In the genomic region with DNA sequence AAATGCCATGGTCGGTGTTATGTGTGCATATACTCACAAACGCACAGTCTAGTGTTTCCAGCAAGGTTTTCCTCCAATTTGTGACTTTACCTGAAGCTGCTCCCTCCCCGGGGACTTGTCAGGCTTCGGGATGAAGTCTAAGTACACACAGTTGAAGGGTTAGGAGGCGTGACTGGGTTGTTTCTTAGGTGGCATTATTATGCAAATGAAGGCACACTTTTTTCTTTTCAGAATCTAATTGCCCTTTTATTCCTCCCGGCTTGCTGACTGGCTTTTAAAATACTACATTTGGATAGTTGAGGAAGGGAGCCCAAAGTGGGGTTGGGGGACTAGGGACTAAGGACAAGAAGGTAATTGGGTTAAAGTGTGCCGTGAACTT, we compare ENCODE assay signal across 9 mouse cellular contexts. TPM values are rescaled to one million over a fixed set of nuclear protein-coding genes. Genes with fewer than 3 reads are reported as not detected.
A peak's percentile ranks its signal among the peaks of the same experiment; 100 is the strongest.
DNase-seq lines count a peak whose midpoint lies in the region; ATAC-seq and TF ChIP-seq lines count a peak whose summit lies in the region.
"Had no signal": no experiment of that assay in that cellular context is flagged by ENCODE, and none has a peak within 500 bp of the region (broad histone marks: within the 10 kb centered on the region; RNA-seq: fewer than 3 reads in every experiment).

No protein-coding gene starts in this region.

- H3K4me2 ChIP-seq in embryonic facial prominence, embryonic 12.5 days (replicated peaks), result peak overlapping the region; percentile 99
- H3K4me2 ChIP-seq in kidney, embryonic 14.5 days (replicated peaks; ENCODE audit: low read depth, low read length), result peak overlapping the region; percentile 100; the same call in 1 of the 2 replicates
- peak overlapping the region; percentile 88 for H3K4me2 ChIP-seq in neural tube, embryonic 12.5 days (replicated peaks)

- no peaks in the 10 kb centered on the region for H3K36me3 ChIP-seq in embryonic facial prominence, embryonic 12.5 days
- no peaks in the 10 kb centered on the region for H3K36me3 ChIP-seq in kidney, embryonic 14.5 days (ENCODE audit: control insufficient read depth, insufficient read depth, low read length)
- no peaks in the 10 kb centered on the region for H3K36me3 ChIP-seq in neural tube, embryonic 12.5 days

- H3K27ac ChIP-seq in left cerebral cortex, adult 2 months, result peak overlapping the region; percentile 95
- no peak overlapping the region for H3K27ac ChIP-seq in embryonic facial prominence, embryonic 12.5 days
- no peak overlapping the region for H3K27ac ChIP-seq in kidney, embryonic 14.5 days (ENCODE audit: low read depth, low read length)
- no peak overlapping the region for H3K27ac ChIP-seq in neural tube, embryonic 12.5 days
- H3K27ac ChIP-seq: liver, embryonic 14.5 days had no signal

- H3K9ac ChIP-seq in embryonic facial prominence, embryonic 12.5 days, result peak overlapping the region; percentile 19; the same call in 1 of the 2 replicates
- no peak overlapping the region for H3K9ac ChIP-seq in kidney, embryonic 14.5 days (ENCODE audit: low read depth, low read length)
- no peak overlapping the region for H3K9ac ChIP-seq in neural tube, embryonic 12.5 days
- H3K9ac ChIP-seq: liver, embryonic 14.5 days had no signal

- TF ChIP-seq CTCF in left cerebral cortex, adult 2 months (IDR thresholded peaks at IDR 0.05), result no peak

- ATAC-seq in embryonic facial prominence, embryonic 12.5 days (ENCODE audit: insufficient number of reproducible peaks, insufficient read depth, low FRiP score, low TSS enrichment), result no peak
- ATAC-seq in kidney, embryonic 14.5 days (ENCODE audit: low FRiP score, low TSS enrichment), result no peak
- ATAC-seq in neural tube, embryonic 12.5 days (ENCODE audit: low FRiP score, low read depth), result no peak

- WGBS in embryonic facial prominence, embryonic 12.5 days, result 5% methylated on average over 7 of the region's 7 CpGs
- WGBS in kidney, embryonic 14.5 days, result 9% methylated on average over 7 of the region's 7 CpGs
- 2% methylated on average over 7 of the region's 7 CpGs for WGBS in neural tube, embryonic 12.5 days

- peaks cover 14% of the 10 kb centered on the region; the same call in 1 of the 2 replicates for H3K4me1 ChIP-seq in embryonic facial prominence, embryonic 12.5 days
- H3K4me1 ChIP-seq in kidney, embryonic 14.5 days (ENCODE audit: control insufficient read depth, insufficient read depth, low read length), result peaks cover under 1% of the 10 kb centered on the region; the same call in 1 of the 2 replicates
- peaks cover 25% of the 10 kb centered on the region for H3K4me1 ChIP-seq in neural tube, embryonic 12.5 days

- no peaks in the 10 kb centered on the region for H3K9me3 ChIP-seq in embryonic facial prominence, embryonic 12.5 days
- H3K9me3 ChIP-seq in kidney, embryonic 14.5 days (ENCODE audit: control insufficient read depth, low read length), result no peaks in the 10 kb centered on the region
- H3K9me3 ChIP-seq in neural tube, embryonic 12.5 days, result no peaks in the 10 kb centered on the region

- DNase-seq in left cerebral cortex, adult 2 months (ENCODE audit: extremely low spot score in 1 of 2, low spot score in 2 of 2), result no peak
- no peak for DNase-seq in left cerebral cortex, postnatal 36 days (ENCODE audit: low spot score in 2 of 2)
- DNase-seq in ovary, postnatal 10 days (ENCODE audit: low spot score), result no peak
- no peak for DNase-seq in right cerebral cortex, postnatal 25 days
- DNase-seq in cerebellum, adult 8-10 months, result no peak

- 0 out of 2 replicates have a peak, but pooled peaks cover 3% of the 10 kb centered on the region for H3K27me3 ChIP-seq in embryonic facial prominence, embryonic 12.5 days
- no peaks in the 10 kb centered on the region for H3K27me3 ChIP-seq in kidney, embryonic 14.5 days (ENCODE audit: control insufficient read depth, insufficient read depth, low read length)
- H3K27me3 ChIP-seq in neural tube, embryonic 12.5 days (replicated peaks), result peaks cover 44% of the 10 kb centered on the region

- peak overlapping the region; percentile 96 for H3K4me3 ChIP-seq in left cerebral cortex, adult 2 months
- peak overlapping the region; percentile 64 for H3K4me3 ChIP-seq in embryonic facial prominence, embryonic 12.5 days
- H3K4me3 ChIP-seq in kidney, embryonic 14.5 days (ENCODE audit: low read length), result peak overlapping the region; percentile 72; the same call in 1 of the 2 replicates
- no peak overlapping the region for H3K4me3 ChIP-seq in neural tube, embryonic 12.5 days

- intact Hi-C loops in left cerebral cortex, adult 2 months (cut with DNase I), result loop anchor here (5.0 kb wide), 1 partner anchor 346 kb away; no protein-coding TSS in a partner anchor
- intact Hi-C loops in left cerebral cortex, postnatal 36 days (cut with DNase I), result loop anchor here (5.0 to 10.0 kb wide), 6 partner anchors 39 to 346 kb away; no protein-coding TSS in a partner anchor

RNA-seq across cellular contexts. Expression of a gene that starts 3.6 kb away (rescaled TPM):
- total RNA-seq in left cerebral cortex, adult 2 months (2021), result 100 to 1,000 TPM; 280 to 296 TPM
- total RNA-seq in left cerebral cortex, postnatal 36 days (2021), result 100 to 1,000 TPM; 243 to 296 TPM
- polyA plus RNA-seq in embryonic facial prominence, embryonic 12.5 days (2016; fragmentation: Nextera tagmentation; extraction: Ambion mirVana), result 75.4 and 80.7 TPM in 2 replicates
- polyA plus RNA-seq in kidney, embryonic 14.5 days (2014; fragmentation: Nextera tagmentation; extraction: Ambion mirVana), result 44.1 and 46.9 TPM in 2 replicates
- polyA plus RNA-seq in neural tube, embryonic 12.5 days (2016; fragmentation: Nextera tagmentation; extraction: Ambion mirVana), result 40.7 and 41.0 TPM in 2 replicates
